18 mouse cellular contexts compared by ENCODE assay signal in genomic region chr4:151328071-151328470, GRCm38 (mm10).
"Had no signal": no experiment of that assay in that cellular context is flagged by ENCODE, and none has a peak within 500 bp of the region (broad histone marks: within the 10 kb centered on the region; RNA-seq: fewer than 3 reads in every experiment).

No protein-coding gene starts in this region.

- H3K4me3 ChIP-seq: midbrain, embryonic 10.5 days; midbrain, embryonic 13.5 days; midbrain, embryonic 15.5 days; myocyte; neural tube, embryonic 13.5 days; neural tube, embryonic 15.5 days had no signal

- H3K4me2 ChIP-seq: lung, embryonic 14.5 days; midbrain, embryonic 13.5 days; midbrain, embryonic 15.5 days; neural tube, embryonic 13.5 days; neural tube, embryonic 15.5 days had no signal

- ATAC-seq: midbrain, embryonic 13.5 days; midbrain, embryonic 15.5 days had no signal

- H3K9me3 ChIP-seq: midbrain, embryonic 10.5 days; midbrain, embryonic 13.5 days; midbrain, embryonic 15.5 days; neural tube, embryonic 13.5 days; neural tube, embryonic 15.5 days had no signal

- H3K27ac ChIP-seq: midbrain, embryonic 10.5 days; midbrain, embryonic 13.5 days; midbrain, embryonic 15.5 days; neural tube, embryonic 13.5 days had no signal

- DNase-seq: lung, adult 18-20 months; lung, embryonic 14.5 days; lung, postnatal 10 days; lung, postnatal 4 days; retina, postnatal 1 day; right cerebral cortex, adult 18-20 months; right cerebral cortex, postnatal 25 days; right cerebral cortex, postnatal 4 days; spleen, adult 18-20 months; thymus, adult 18-20 months; thymus, postnatal 14 days; thymus, postnatal 36 days had no signal

- H3K27me3 ChIP-seq: midbrain, embryonic 13.5 days; midbrain, embryonic 15.5 days; neural tube, embryonic 13.5 days; neural tube, embryonic 15.5 days had no signal

- H3K36me3 ChIP-seq: midbrain, embryonic 10.5 days; midbrain, embryonic 13.5 days; midbrain, embryonic 15.5 days; neural tube, embryonic 13.5 days; neural tube, embryonic 15.5 days had no signal

- H3K9ac ChIP-seq: lung, embryonic 14.5 days; midbrain, embryonic 13.5 days; midbrain, embryonic 15.5 days; neural tube, embryonic 13.5 days; neural tube, embryonic 15.5 days had no signal
